Mouse (Mus musculus) heart, embryonic 11.5 days (tissue): ENCODE data around the gene Tmem138. TPM values are rescaled to one million over a fixed set of nuclear protein-coding genes. Genes with fewer than 3 reads are reported as not detected.
"Not testable (repeated sequence)": the region's sequence is repeated elsewhere in the genome, so short reads cannot be mapped to it uniquely, and the experiment has no call there.

Experiments used
- ATAC-seq: fragments of 200-750 bp; cut with Nextera tagmentation; replicated peaks from 2 replicates; pipeline ENCODE4 v1.8.0; 2017; ENCODE audit warnings: moderate library complexity; ENCODE audit not compliant: insufficient number of reproducible peaks, low FRiP score, low TSS enrichment
- H3K27ac ChIP-seq: fragments of 300-500 bp; sonication (generic); 2 replicates; pipeline ENCODE4 v1.5.1; 2014; ENCODE audit warnings: mild to moderate bottlenecking, low read depth, low read length
- H3K27me3 ChIP-seq: fragments of 300-500 bp; sonication (generic); 2 replicates; pipeline ENCODE4 v1.6.1; 2014; ENCODE audit warnings: mild to moderate bottlenecking, low read length, mixed read lengths; ENCODE audit not compliant: control insufficient read depth, insufficient read depth
- H3K36me3 ChIP-seq: fragments of 300-500 bp; sonication (generic); 2 replicates; pipeline ENCODE4 v1.6.1; 2014; ENCODE audit warnings: mild to moderate bottlenecking, low read length, moderate library complexity, mixed read lengths; ENCODE audit not compliant: control insufficient read depth, insufficient read depth
- H3K4me1 ChIP-seq: fragments of 300-500 bp; sonication (generic); 2 replicates; pipeline ENCODE4 v1.6.1; 2014; ENCODE audit warnings: low read length; ENCODE audit not compliant: control insufficient read depth, insufficient read depth
- H3K4me2 ChIP-seq: fragments of 300-500 bp; sonication (generic); 2 replicates; pipeline ENCODE4 v1.6.1; 2014; ENCODE audit warnings: mild to moderate bottlenecking, moderate library complexity
- H3K4me3 ChIP-seq: fragments of 300-500 bp; sonication (generic); 2 replicates; pipeline ENCODE4 v1.5.1; 2014; ENCODE audit warnings: low read depth, low read length
- H3K9ac ChIP-seq: fragments of 300-500 bp; sonication (generic); 2 replicates; pipeline ENCODE4 v1.6.1; 2014; ENCODE audit warnings: mild to moderate bottlenecking, low read depth, low read length, moderate library complexity
- H3K9me3 ChIP-seq: fragments of 300-500 bp; sonication (generic); replicated peaks from 2 replicates; pipeline ENCODE4 v1.6.1; 2016; ENCODE audit warnings: low read length; ENCODE audit not compliant: control insufficient read depth
- WGBS: fragments of 180-500 bp; shearing (Covaris S2); extraction: QIAGEN DNeasy Blood & Tissue Kit; methylation state at CpG from one replicate; pipeline ENCODE4 v1.1.7; 2014; ENCODE audit not compliant: insufficient replicate concordance; 5-methylcytosine and 5-hydroxymethylcytosine counted together
- polyA plus RNA-seq: library from polyadenylated mRNA; unstranded; fragments of >200 nt; fragmentation: Nextera tagmentation; extraction: Ambion mirVana; gene quantifications from 2 replicates; pipeline ENCODE4 v1.2.1, GENCODE M21; 2014

Gene Tmem138
- polyA plus RNA-seq, 1 experiment from 2014 or later, result 32.0 TPM

DNA sequence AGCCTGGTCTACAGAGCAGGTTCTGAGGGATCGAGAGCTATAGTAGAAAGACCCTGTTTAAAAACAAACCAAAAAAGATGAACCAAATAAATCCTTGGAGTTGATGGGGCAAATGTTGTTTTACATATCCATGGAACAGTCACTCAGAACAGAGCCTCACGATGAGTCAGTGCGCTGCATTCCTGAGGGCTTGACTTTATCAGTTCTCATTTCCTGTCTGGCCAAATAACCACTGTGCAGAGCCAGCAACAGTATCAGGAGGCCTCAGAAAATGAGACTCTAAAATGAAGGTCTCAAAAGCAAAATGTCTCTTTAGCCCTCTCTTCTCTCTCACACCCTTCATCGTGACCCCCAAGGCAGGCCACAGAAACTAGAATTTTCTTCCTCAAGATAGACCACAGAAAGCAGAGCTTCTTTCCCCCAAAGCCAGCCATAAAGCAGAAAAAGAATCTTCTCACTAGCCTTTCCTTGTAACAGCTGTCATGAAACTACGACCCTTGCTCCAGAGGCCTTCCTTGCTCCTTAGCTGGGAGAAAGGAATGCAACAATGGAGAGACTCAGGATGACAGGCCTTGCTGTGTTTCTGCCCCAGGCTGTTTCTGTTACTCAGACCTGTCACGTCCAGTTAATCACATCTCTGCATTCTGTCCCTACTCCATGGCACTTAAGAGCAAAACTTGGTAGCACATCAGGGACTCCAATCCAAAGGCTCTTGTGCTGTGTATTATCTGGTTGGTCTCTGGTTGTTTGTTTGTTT, 15.4 kb downstream of the Tmem138 start:
- Histone ChIP-seq H3K27ac (peak overlapping the region; percentile 95), H3K4me3 (no peak overlapping the region), H3K9ac (peak overlapping the region; percentile 55; the same call in 1 of the 2 replicates), H3K27me3 (no peaks in the 10 kb centered on the region), H3K9me3 (no peaks in the 10 kb centered on the region), H3K4me1 (peaks cover 4% of the 10 kb centered on the region; the same call in 1 of the 2 replicates), H3K4me2 (no peak overlapping the region; the same call in 1 of the 2 replicates), H3K36me3 (no peaks in the 10 kb centered on the region)
- 35% methylated on average over 6 of the region's 6 CpGs for WGBS
- peak; percentile 63; the same call in 1 of the 2 replicates for ATAC-seq

DNA sequence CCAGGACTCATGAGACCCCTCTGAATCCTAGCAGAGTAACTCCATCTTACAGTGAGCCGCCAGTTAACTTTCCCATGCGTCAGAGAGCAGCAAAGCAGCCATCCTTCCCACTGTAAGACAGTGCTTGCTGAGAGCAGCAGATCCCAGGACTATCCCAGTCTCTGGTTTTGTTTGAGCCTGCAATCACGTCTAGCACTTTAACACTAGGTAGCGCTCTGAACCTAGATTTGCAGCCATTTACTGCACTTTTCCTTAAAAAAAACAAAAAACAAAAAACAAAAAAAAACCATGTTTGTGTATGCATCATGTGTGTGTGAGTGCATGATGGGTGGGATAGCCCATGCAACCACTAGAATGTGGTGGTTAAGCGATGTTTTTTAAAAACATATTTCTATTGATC, 17.1 kb downstream of the Tmem138 start:
- Histone ChIP-seq H3K9me3 (no peaks in the 10 kb centered on the region), H3K27me3 (no peaks in the 10 kb centered on the region), H3K36me3 (no peaks in the 10 kb centered on the region), H3K4me3 (no peak overlapping the region), H3K4me2 (no peak overlapping the region), H3K27ac (no peak overlapping the region), H3K9ac (no peak overlapping the region), H3K4me1 (peaks cover 12% of the 10 kb centered on the region)
- ATAC-seq, result no peak
- WGBS, result 38% methylated on average over 5 of the region's 5 CpGs

DNA sequence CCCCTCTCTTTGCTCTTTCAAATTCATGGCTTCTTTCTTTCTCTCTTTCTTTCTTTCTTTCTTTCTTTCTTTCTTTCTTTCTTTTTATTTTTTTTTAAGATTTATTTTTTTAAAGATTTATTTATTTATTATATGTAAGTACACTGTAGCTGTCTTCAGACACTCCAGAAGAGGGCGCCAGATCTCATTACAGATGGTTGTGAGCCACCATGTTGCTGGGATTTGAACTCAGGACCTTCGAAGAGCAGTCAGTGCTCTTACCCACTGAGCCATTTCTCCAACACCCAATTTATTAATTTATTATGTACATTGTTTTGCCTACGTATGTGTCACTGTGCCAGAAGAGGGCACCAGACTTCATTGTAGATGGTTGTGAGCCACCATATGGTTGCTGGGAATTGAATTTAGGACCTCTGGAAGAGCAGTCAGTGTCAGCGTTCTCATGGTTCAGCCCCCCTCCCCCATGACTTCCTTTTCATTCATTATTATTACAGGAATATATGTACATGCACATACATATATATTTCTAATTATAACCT, 19.3 kb downstream of the Tmem138 start:
- peaks cover 16% of the 10 kb centered on the region for H3K4me1 ChIP-seq
- 70% methylated on average over 4 of the region's 4 CpGs for WGBS
- not testable (repeated sequence) for H3K9ac ChIP-seq, H3K27me3 ChIP-seq, H3K36me3 ChIP-seq, H3K4me3 ChIP-seq, H3K4me2 ChIP-seq, ATAC-seq, H3K9me3 ChIP-seq, H3K27ac ChIP-seq

DNA sequence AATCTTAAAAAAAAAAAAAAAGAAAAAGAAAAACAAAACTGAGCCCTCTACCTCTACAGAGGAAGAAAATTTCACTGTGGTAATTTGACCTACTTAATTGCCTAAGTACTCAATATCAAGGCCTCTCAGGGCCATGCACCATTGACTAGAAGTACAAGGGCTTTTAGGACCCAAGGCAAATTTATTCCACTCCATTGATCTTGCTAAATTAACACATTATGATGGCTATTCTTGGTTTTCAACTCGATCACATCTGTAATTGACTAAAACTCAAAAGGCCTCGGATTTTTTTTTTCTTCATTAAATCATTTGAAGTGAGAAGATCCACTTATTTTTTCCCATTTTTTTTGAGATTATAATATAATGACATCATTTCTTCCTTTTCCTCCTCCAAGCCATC, 19.7 kb downstream of the Tmem138 start:
- no peak for ATAC-seq

DNA sequence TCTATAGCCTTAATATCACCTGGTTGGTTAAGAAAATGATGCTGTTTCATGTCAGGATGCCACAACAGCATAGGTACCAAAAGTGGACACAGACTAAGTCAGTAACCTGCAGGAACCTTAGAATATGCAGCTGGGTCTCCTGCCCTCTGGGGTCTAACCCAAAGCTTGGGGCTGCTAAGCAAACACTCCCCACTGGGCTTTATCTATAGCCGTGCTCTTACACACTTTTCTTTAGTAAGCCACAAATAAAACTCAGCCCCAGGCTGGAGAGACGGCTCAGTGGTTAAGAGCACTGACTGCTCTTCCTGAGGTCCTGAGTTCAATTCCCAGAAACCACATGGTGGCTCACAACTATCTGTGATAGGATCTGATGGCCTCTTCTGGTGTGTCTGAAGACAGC, 20.2 kb downstream of the Tmem138 start:
- Histone ChIP-seq H3K4me1 (peaks cover 16% of the 10 kb centered on the region), H3K9ac (no peak overlapping the region), H3K27ac (no peak overlapping the region), H3K27me3 (no peaks in the 10 kb centered on the region), H3K36me3 (no peaks in the 10 kb centered on the region), H3K4me2 (no peak overlapping the region), H3K4me3 (no peak overlapping the region), H3K9me3 (no peaks in the 10 kb centered on the region)
- ATAC-seq, result no peak
- WGBS, result 57% methylated on average over 2 of the region's 2 CpGs

More for the DNA sequence above, 19.7 kb downstream of the Tmem138 start:
- Histone ChIP-seq H3K4me3 (no peak overlapping the region), H3K4me2 (no peak overlapping the region), H3K36me3 (no peaks in the 10 kb centered on the region), H3K4me1 (peaks cover 16% of the 10 kb centered on the region), H3K27me3 (no peaks in the 10 kb centered on the region), H3K27ac (no peak overlapping the region), H3K9me3 (no peaks in the 10 kb centered on the region), H3K9ac (no peak overlapping the region)
- WGBS, result 77% methylated on average over 2 of the region's 2 CpGs

DNA sequence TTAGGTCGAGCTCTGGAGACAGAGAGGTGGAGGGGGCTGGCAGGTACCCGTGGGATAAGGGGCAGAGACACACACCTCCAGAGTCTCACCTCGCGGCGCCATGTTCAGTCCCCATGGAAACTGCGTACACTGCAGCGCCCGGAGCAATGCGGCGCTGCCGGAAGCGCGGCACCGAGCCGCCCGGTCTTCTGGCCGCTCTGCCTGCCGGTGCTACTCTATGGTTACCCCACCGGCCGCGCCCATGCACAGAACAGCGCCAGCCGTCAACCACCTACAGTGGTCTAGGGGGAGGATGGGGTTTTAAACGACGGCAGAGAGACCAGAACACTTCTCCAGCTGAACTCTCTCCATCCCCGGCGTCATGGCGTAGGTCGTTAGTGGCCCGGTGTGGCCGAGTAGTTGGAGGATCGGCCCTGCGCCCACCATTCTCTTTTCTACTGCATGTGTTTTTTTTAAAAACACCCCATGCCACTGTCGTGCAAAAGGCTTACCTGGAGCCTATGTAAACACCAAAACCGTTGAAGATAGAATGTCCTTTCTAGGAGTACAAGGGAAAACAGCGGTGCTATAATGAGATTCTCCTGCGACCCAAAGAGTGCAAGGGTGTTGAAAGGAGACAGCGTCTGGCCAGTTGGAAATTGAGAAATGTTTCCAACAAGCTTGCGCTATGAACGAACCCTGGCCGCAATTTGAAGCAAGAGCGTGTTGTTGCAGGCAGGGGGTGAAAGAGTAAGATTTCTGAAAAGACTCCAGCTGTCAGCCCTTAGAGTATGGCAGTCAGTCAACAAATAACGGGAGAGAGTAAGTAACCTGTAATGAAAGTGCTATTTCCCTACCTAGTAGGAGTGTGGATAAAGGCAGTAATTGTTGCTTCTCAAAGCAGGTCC, 21.3 kb downstream of the Tmem138 start, which contains the start of gene Tmem216:
Tmem216 (minus strand) TSS at position 615 of the 887 bp plus-strand sequence.
- Histone ChIP-seq H3K4me3 (peak within 1 kb of the TSS; percentile 71), H3K9me3 (no peaks in the 10 kb centered on the region), H3K4me2 (peak within 1 kb of the TSS; percentile 87), H3K36me3 (peaks cover 1% of the 10 kb centered on the region; the same call in 1 of the 2 replicates), H3K27ac (peak within 1 kb of the TSS; percentile 77), H3K4me1 (peaks cover 11% of the 10 kb centered on the region), H3K9ac (peak within 1 kb of the TSS; percentile 86), H3K27me3 (no peaks in the 10 kb centered on the region)
- peak; percentile 92 for ATAC-seq
- 1% methylated on average over 43 of the region's 43 CpGs for WGBS

DNA sequence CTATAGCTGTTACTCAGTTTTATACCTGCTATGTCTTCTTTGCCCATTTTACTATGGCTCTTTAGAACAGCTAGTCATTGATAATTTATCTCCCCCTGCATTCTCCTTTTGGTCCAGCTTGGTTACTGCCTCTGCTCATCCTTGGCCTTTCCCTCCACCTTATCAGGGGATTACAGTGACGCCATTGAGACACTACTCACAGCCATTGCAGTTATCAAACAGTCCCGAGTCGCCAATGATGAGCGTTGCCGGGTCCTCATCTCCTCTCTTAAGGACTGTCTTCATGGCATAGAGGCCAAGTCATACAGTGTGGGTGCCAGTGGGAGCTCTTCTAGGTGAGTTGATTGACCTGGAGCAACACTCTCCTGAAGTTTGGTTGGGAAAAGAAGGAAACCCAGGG, 37.7 kb downstream of the Tmem138 start:
- no peak for ATAC-seq
- Histone ChIP-seq H3K36me3 (peaks cover 42% of the 10 kb centered on the region), H3K9me3 (no peaks in the 10 kb centered on the region), H3K4me1 (no peaks in the 10 kb centered on the region), H3K4me3 (no peak overlapping the region), H3K27me3 (no peaks in the 10 kb centered on the region), H3K4me2 (no peak overlapping the region), H3K9ac (no peak overlapping the region), H3K27ac (no peak overlapping the region)
- WGBS, result 72% methylated on average over 5 of the region's 5 CpGs

DNA sequence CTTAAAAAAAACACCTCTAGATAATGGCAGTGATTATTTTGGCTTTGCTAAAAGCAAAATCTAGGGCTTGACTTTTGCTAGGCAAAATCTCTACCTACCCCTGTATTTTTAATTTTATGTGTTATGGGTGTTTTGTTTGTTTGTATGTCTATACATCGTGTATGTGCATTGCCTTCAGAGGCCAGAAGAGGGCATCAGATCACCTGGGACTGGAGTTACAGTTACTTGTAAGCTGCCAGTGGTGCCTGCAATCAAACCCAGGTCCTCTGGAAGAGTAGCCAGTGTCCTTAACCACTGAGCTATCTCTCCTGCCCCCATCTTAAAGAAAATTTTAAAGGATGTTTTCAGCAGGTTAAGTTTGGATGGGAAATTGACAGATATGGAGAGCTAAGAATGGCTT, 47.1 kb downstream of the Tmem138 start:
- ATAC-seq, result no peak
- H3K27ac ChIP-seq, result no peak overlapping the region
- H3K9me3 ChIP-seq, result no peaks in the 10 kb centered on the region
- WGBS, result 95% methylated on average over 1 of the region's 1 CpGs
- no peaks in the 10 kb centered on the region for H3K27me3 ChIP-seq
- no peak overlapping the region for H3K4me3 ChIP-seq
- H3K4me2 ChIP-seq, result no peak overlapping the region
- H3K36me3 ChIP-seq, result peaks cover 7% of the 10 kb centered on the region
- no peak overlapping the region for H3K9ac ChIP-seq
- peaks cover 10% of the 10 kb centered on the region for H3K4me1 ChIP-seq
